Mouse (Mus musculus): ENCODE data around the gene Scarf2. TPM values are rescaled to one million over a fixed set of nuclear protein-coding genes. Genes with fewer than 3 reads are reported as not detected.

Gene Scarf2
- polyA plus RNA-seq, 2 experiments: 51.3 to 232 TPM

DNA sequence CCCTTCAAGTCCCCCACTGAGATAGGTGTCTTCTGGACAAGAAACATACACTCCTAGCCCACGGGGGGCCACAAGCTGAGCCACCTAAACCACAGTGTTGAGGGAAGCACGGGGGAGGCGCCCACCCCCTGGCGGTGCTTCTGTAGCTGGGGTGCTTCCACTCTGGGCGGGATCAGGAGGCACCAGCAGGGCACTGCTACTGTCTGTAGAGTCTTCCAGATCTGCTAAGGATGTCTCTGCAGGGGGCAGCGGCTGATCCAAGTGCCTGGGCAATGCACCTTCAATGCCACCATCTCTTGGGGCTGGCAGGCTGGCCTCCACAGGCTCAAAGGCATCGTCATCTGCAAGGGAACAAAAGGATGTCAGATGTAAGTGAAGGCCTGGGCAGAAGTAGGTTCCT lies 45.4 kb downstream of the Scarf2 start:
- no peaks in the 10 kb centered on the region for H3K4me1 ChIP-seq (ENCODE audit: control insufficient read depth, insufficient read depth, low read length)
- H3K9me3 ChIP-seq (ENCODE audit: control insufficient read depth, low read length): no peaks in the 10 kb centered on the region
- H3K27ac ChIP-seq (replicated peaks; ENCODE audit: low read depth, low read length): no peak overlapping the region
- no peak overlapping the region for H3K4me3 ChIP-seq (replicated peaks; ENCODE audit: low read length)
- peaks cover 79% of the 10 kb centered on the region for H3K36me3 ChIP-seq (ENCODE audit: control insufficient read depth, insufficient read depth, low read length)
- TF ChIP-seq POLR2A (IDR thresholded peaks at IDR 0.05; ENCODE audit: borderline replicate concordance, extremely low read depth, insufficient read depth, insufficient read length): no peak
- H3K27me3 ChIP-seq (ENCODE audit: control insufficient read depth, insufficient read depth, low read length): no peaks in the 10 kb centered on the region
- H3K4me2 ChIP-seq (replicated peaks; ENCODE audit: low read depth, low read length, severe bottlenecking): no peak overlapping the region
- no peak overlapping the region for H3K9ac ChIP-seq (ENCODE audit: low read depth, low read length, severe bottlenecking)
- ATAC-seq (ENCODE audit: low FRiP score, low read depth) (no peak), DNase-seq (ENCODE audit: low spot score) (no peak)
- 99% methylated on average over 7 of the region's 7 CpGs for WGBS

- peaks cover 93% of the 10 kb centered on the region for H3K36me3 ChIP-seq (ENCODE audit: control insufficient read depth, insufficient read depth, low read length)
- no peaks in the 10 kb centered on the region for H3K27me3 ChIP-seq (ENCODE audit: control insufficient read depth, insufficient read depth, low read length)
- no peak overlapping the region for H3K9ac ChIP-seq (ENCODE audit: low read depth, low read length, severe bottlenecking)
- H3K4me1 ChIP-seq (ENCODE audit: control insufficient read depth, insufficient read depth, low read length): no peaks in the 10 kb centered on the region
- H3K4me2 ChIP-seq (replicated peaks; ENCODE audit: low read depth, low read length, severe bottlenecking): no peak overlapping the region
- no peak for TF ChIP-seq POLR2A (IDR thresholded peaks at IDR 0.05; ENCODE audit: borderline replicate concordance, extremely low read depth, insufficient read depth, insufficient read length)
- no peaks in the 10 kb centered on the region for H3K9me3 ChIP-seq (ENCODE audit: control insufficient read depth, low read length)
- ATAC-seq (ENCODE audit: low FRiP score, low read depth): no peak
- no peak overlapping the region for H3K27ac ChIP-seq (replicated peaks; ENCODE audit: low read depth, low read length)
- WGBS: 90% methylated on average over 10 of the region's 10 CpGs
- H3K4me3 ChIP-seq (replicated peaks; ENCODE audit: low read length): no peak overlapping the region
- no peak for DNase-seq (ENCODE audit: low spot score)
Measured at GRCm38 (mm10) chr16:17843701-17844365, 46.8 kb downstream of the Scarf2 start.

DNA sequence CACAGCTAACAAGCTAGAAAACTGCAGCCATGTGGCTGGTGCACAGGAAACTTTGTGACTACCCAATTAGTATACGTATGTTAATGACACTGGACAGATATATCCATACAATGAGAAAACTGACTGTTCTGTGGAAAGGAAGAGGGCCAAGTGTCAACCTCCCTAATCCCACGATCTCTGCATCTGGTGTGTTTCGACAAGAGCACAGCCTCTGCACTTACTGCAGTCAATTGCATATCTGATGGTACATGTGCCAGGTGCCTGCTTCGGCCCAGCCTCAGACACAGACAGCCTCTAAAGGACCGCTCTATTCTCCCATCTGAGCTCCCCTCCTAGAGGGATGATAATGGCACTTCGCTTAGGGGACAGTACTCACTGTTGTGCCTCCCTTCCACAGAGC lies 51.3 kb downstream of the Scarf2 start:
- no peak overlapping the region for H3K27ac ChIP-seq (replicated peaks; ENCODE audit: low read depth, low read length)

DNA sequence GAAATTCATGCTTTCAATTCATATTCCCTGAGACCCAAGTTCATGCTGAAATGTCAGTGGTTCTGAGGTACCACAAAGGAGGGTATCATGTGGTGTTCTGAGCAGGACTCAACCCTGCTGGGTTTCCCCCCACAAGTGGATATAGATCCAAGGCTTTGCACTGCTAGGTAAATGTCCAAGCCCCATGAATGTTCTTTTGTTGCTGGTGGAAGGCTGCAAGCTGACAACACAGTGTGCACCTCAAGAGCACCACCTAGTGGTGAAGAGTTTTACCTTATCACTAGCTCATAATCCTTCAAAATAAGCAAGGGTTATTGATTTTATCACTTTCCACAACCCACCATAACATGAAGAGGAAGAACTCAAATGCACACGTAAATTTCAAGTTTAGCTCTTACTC lies 51.8 kb downstream of the Scarf2 start:
- H3K4me2 ChIP-seq (replicated peaks; ENCODE audit: low read depth, low read length, severe bottlenecking): no peak overlapping the region

More for the DNA sequence above, 51.3 kb downstream of the Scarf2 start:
- no peak for ATAC-seq (ENCODE audit: low FRiP score, low read depth)
- H3K4me2 ChIP-seq (replicated peaks; ENCODE audit: low read depth, low read length, severe bottlenecking): no peak overlapping the region
- DNase-seq (ENCODE audit: low spot score): no peak
- no peak for TF ChIP-seq POLR2A (IDR thresholded peaks at IDR 0.05; ENCODE audit: borderline replicate concordance, extremely low read depth, insufficient read depth, insufficient read length)
- H3K4me3 ChIP-seq (replicated peaks; ENCODE audit: low read length): no peak overlapping the region
- no peak overlapping the region for H3K9ac ChIP-seq (ENCODE audit: low read depth, low read length, severe bottlenecking)
- peaks cover 92% of the 10 kb centered on the region for H3K36me3 ChIP-seq (ENCODE audit: control insufficient read depth, insufficient read depth, low read length)
- H3K4me1 ChIP-seq (ENCODE audit: control insufficient read depth, insufficient read depth, low read length): no peaks in the 10 kb centered on the region
- 96% methylated on average over 6 of the region's 6 CpGs for WGBS
- H3K9me3 ChIP-seq (ENCODE audit: control insufficient read depth, low read length): no peaks in the 10 kb centered on the region
- no peaks in the 10 kb centered on the region for H3K27me3 ChIP-seq (ENCODE audit: control insufficient read depth, insufficient read depth, low read length)

DNA sequence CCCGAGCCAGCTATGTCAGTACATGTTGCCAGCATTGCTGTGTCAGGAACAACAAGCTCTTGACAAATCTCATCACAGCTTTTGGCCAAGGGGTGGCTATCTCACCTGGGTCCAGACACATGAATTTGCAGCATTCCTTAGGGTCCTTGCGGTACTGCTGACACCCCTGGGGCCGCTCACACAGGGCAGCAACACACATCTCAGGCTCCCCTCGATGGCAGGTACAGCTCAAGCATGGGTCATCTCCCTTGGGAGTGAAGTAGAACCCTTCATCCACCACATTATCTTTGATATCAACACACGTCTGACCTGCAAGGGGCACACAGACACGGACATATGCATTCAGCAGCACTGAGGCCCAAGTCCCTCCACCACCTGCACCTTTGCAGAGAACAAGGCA lies 52.4 kb downstream of the Scarf2 start:
- H3K36me3 ChIP-seq (ENCODE audit: control insufficient read depth, insufficient read depth, low read length): peaks cover 91% of the 10 kb centered on the region
- H3K27me3 ChIP-seq (ENCODE audit: control insufficient read depth, insufficient read depth, low read length): no peaks in the 10 kb centered on the region
- H3K9ac ChIP-seq (ENCODE audit: low read depth, low read length, severe bottlenecking): no peak overlapping the region
- H3K4me3 ChIP-seq (replicated peaks; ENCODE audit: low read length): no peak overlapping the region
- ATAC-seq (ENCODE audit: low FRiP score, low read depth): no peak
- no peak overlapping the region for H3K27ac ChIP-seq (replicated peaks; ENCODE audit: low read depth, low read length)
- H3K4me1 ChIP-seq (ENCODE audit: control insufficient read depth, insufficient read depth, low read length): no peaks in the 10 kb centered on the region
- no peak for TF ChIP-seq POLR2A (IDR thresholded peaks at IDR 0.05; ENCODE audit: borderline replicate concordance, extremely low read depth, insufficient read depth, insufficient read length)
- H3K9me3 ChIP-seq (ENCODE audit: control insufficient read depth, low read length): no peaks in the 10 kb centered on the region
- H3K4me2 ChIP-seq (replicated peaks; ENCODE audit: low read depth, low read length, severe bottlenecking): no peak overlapping the region
- WGBS: 88% methylated on average over 6 of the region's 6 CpGs
- DNase-seq (ENCODE audit: low spot score): no peak

More for the DNA sequence above, 51.8 kb downstream of the Scarf2 start:
- WGBS: 24% methylated on average over 1 of the region's 1 CpGs
- H3K27ac ChIP-seq (replicated peaks; ENCODE audit: low read depth, low read length): no peak overlapping the region
- H3K9ac ChIP-seq (ENCODE audit: low read depth, low read length, severe bottlenecking): no peak overlapping the region
- no peaks in the 10 kb centered on the region for H3K27me3 ChIP-seq (ENCODE audit: control insufficient read depth, insufficient read depth, low read length)
- no peaks in the 10 kb centered on the region for H3K9me3 ChIP-seq (ENCODE audit: control insufficient read depth, low read length)
- ATAC-seq (ENCODE audit: low FRiP score, low read depth) (peak; percentile 50; the same call in 1 of the 2 replicates), DNase-seq (ENCODE audit: low spot score) (peak; percentile 93)
- peaks cover 91% of the 10 kb centered on the region for H3K36me3 ChIP-seq (ENCODE audit: control insufficient read depth, insufficient read depth, low read length)
- H3K4me3 ChIP-seq (replicated peaks; ENCODE audit: low read length): no peak overlapping the region
- H3K4me1 ChIP-seq (ENCODE audit: control insufficient read depth, insufficient read depth, low read length): no peaks in the 10 kb centered on the region
- no peak for TF ChIP-seq POLR2A (IDR thresholded peaks at IDR 0.05; ENCODE audit: borderline replicate concordance, extremely low read depth, insufficient read depth, insufficient read length)
